Mouse (Mus musculus) adipocyte (in vitro differentiated cells): ENCODE results near the gene Gm3415.
"Not testable (repeated sequence)": the region's sequence is repeated elsewhere in the genome, so short reads cannot be mapped to it uniquely, and the experiment has no call there.

Source experiments
- DNase-seq: peaks from one replicate; pipeline ENCODE4 v3.0.0-alpha.2; 2016; ENCODE audit warnings: low spot score

Gm3415 gene

GRCm38 (mm10) chr5:146599216-146599615 is 43.3 kb downstream of the Gm3415 start:
- DNase-seq = not testable (repeated sequence)

GRCm38 (mm10) chr5:146599970-146600369 is 44.0 kb downstream of the Gm3415 start:
- no peak for DNase-seq

DNA sequence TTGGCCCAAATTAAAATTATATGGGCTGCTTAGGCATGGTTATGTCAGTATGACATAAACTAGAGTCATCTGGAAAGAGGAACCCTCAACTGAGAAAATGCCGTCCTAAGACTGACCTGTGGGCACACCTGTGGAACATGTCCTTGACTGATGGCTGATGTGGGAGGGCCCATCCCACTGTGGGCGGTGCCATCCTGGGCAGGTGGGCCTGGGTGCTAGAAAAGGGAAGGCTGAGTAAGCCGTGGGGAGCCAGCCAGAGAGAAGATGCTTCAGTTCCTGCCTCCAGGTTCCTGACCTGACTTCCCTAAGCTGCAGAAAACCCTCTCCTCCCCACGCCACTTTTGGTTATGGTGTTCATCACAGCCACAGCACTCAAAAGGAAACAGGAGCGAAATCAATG is 50.3 kb downstream of the Gm3415 start:
- DNase-seq = no peak

GRCm38 (mm10) chr5:146606895-146607294 is 51.0 kb downstream of the Gm3415 start:
- DNase-seq = no peak

DNA sequence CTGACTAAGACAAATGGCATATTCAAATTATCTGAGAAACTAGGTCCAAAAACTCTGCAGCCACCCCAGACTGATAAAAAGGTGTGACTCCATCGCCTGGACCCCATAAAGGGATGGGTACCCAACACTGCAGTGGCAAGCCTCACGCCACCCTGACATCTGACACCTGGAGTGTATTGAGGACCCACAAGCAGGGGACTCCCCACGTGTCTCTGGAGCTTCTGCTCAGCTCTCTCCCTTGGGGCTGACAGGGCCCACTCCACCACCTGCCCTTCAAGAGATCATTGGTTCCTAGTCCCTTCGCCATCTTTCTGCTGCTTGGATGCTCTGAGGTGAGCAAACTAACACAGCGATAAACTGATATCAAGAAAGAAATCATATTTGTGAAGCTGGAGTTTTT is 51.9 kb downstream of the Gm3415 start:
- no peak for DNase-seq
